Mouse (Mus musculus) heart, embryonic 14.5 days (tissue): Measurements from ENCODE around the gene Pparg. TPM values are rescaled to one million over a fixed set of nuclear protein-coding genes. Genes with fewer than 3 reads are reported as not detected.

ENCODE experiments used
- ATAC-seq: fragments of 200-750 bp; cut with Nextera tagmentation; 2 replicates; pipeline ENCODE4 v1.8.0; 2017; ENCODE audit warnings: low read depth, moderate TSS enrichment; ENCODE audit not compliant: insufficient number of reproducible peaks, insufficient read depth, low FRiP score
- H3K27ac ChIP-seq, 2 experiments: fragments of 200-500 bp in 1 of 2; fragments of 300-500 bp in 1 of 2; sonication (generic) in 1 of 2; replicated peaks in 1 of 2; 2 replicates each; pipeline ENCODE4 v1.5.1; 2012 to 2014; ENCODE audit warnings: low read depth in 2 of 2, low read length in 2 of 2, control low read depth in 1 of 2, mild to moderate bottlenecking in 1 of 2, mixed read lengths in 1 of 2; ENCODE audit not compliant: control insufficient read depth in 1 of 2, insufficient read depth in 1 of 2
- H3K27me3 ChIP-seq: fragments of 300-500 bp; sonication (generic); 2 replicates; pipeline ENCODE4 v1.6.1; 2014; ENCODE audit warnings: mild to moderate bottlenecking, low read length, control low read depth; ENCODE audit not compliant: control insufficient read depth, insufficient read depth
- H3K36me3 ChIP-seq: fragments of 300-500 bp; sonication (generic); 2 replicates; pipeline ENCODE4 v1.6.1; 2014; ENCODE audit warnings: mild to moderate bottlenecking, control low read depth, low read length, mixed read lengths; ENCODE audit not compliant: control insufficient read depth, insufficient read depth
- H3K4me1 ChIP-seq, 2 experiments: fragments of 200-500 bp in 1 of 2; fragments of 300-500 bp in 1 of 2; sonication (generic) in 1 of 2; 2 replicates each; pipeline ENCODE4 v1.6.1; 2012 to 2014; ENCODE audit warnings: low read length in 2 of 2, control low read depth in 1 of 2, mixed read lengths in 1 of 2; ENCODE audit not compliant: control insufficient read depth in 2 of 2, insufficient read depth in 2 of 2
- H3K4me2 ChIP-seq: fragments of 300-500 bp; sonication (generic); 2 replicates; pipeline ENCODE4 v1.6.1; 2014; ENCODE audit warnings: mild to moderate bottlenecking, low read length
- H3K4me3 ChIP-seq, 2 experiments: fragments of 200-500 bp in 1 of 2; fragments of 300-500 bp in 1 of 2; sonication (generic) in 1 of 2; 2 replicates each; pipeline ENCODE4 v1.5.1; 2012 to 2014; ENCODE audit warnings: low read length in 2 of 2, mild to moderate bottlenecking in 2 of 2, control low read depth in 1 of 2, low read depth in 1 of 2, moderate library complexity in 1 of 2; ENCODE audit not compliant: control insufficient read depth in 1 of 2, insufficient read depth in 1 of 2
- H3K9ac ChIP-seq: fragments of 300-500 bp; sonication (generic); 2 replicates; pipeline ENCODE4 v1.6.1; 2014; ENCODE audit warnings: mild to moderate bottlenecking, low read length
- H3K9me3 ChIP-seq: fragments of 300-500 bp; sonication (generic); 2 replicates; pipeline ENCODE4 v1.6.1; 2016; ENCODE audit warnings: low read length, control low read depth; ENCODE audit not compliant: control insufficient read depth
- WGBS: fragments of 180-500 bp; shearing (Covaris S2); extraction: QIAGEN DNeasy Blood & Tissue Kit; methylation state at CpG from one replicate; pipeline ENCODE4 v1.1.7; 2014; 5-methylcytosine and 5-hydroxymethylcytosine counted together
- polyA plus RNA-seq: library from polyadenylated mRNA; unstranded; fragments of >200 nt; fragmentation: Nextera tagmentation; extraction: Ambion mirVana; gene quantifications from 2 replicates; pipeline ENCODE4 v1.2.1, GENCODE M21; 2014

The Pparg gene
- polyA plus RNA-seq, 1 experiment from 2014 or later, result 2.4 TPM

DNA sequence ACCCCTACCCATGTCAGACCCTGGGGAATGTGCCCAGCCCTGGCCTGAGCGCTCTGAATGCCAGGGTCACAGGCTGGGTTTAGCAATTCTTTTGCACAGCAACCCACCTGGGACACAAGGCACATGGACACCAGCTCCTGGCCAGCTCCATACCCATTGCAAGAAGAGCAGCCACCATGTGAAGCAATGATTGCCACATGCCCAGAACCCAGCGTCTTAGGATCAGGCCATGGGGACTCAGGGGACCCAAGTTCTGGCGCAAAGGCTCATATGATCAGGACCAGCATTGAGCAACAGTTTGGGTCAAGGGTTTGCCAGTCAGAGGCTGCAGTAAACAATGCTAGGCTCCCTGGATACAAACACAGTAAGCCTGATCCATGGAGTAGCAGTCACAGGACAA is 150.7 kb downstream of the Pparg start:
- no peak for ATAC-seq
- 87% methylated on average over 3 of the region's 3 CpGs for WGBS
- H3K4me3 ChIP-seq, result no peak overlapping the region

DNA sequence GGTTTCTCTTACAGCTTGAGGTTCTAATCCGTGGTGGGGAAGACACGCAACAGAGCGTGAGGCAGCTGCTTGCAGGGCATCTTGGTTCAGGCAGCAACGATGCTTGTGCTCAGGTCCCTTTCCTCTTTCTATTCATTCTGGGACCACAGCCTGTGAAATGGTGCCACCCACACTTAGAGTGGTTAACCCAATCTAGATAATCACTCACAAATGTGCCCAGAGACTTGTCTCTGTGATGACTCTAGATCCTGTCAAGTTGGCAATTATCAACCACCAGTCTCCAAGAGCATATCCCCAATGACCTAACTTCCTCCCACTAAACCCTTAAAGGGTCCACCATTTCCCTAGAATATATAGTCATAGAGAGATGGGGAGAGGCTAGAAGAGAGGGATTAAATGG is 152.5 kb downstream of the Pparg start:
- H3K9me3 ChIP-seq, result peaks cover 5% of the 10 kb centered on the region; the same call in 1 of the 2 replicates
- no peak overlapping the region for H3K4me2 ChIP-seq
- 92% methylated on average over 4 of the region's 4 CpGs for WGBS
- no peak overlapping the region for H3K27ac ChIP-seq
- no peak overlapping the region for H3K4me3 ChIP-seq
- H3K27me3 ChIP-seq, result peaks cover 1% of the 10 kb centered on the region; the same call in 1 of the 2 replicates
- no peaks in the 10 kb centered on the region for H3K4me1 ChIP-seq
- no peak for ATAC-seq
- no peaks in the 10 kb centered on the region for H3K36me3 ChIP-seq
- H3K9ac ChIP-seq, result no peak overlapping the region

More for the DNA sequence above, 150.7 kb downstream of the Pparg start:
- Histone ChIP-seq H3K9ac (no peak overlapping the region), H3K27ac (no peak overlapping the region), H3K9me3 (peaks cover 5% of the 10 kb centered on the region; the same call in 1 of the 2 replicates), H3K27me3 (no peaks in the 10 kb centered on the region), H3K4me1 (no peaks in the 10 kb centered on the region), H3K4me2 (no peak overlapping the region), H3K36me3 (no peaks in the 10 kb centered on the region)

GRCm38 (mm10) chr6:115517904-115518303 is 157.2 kb downstream of the Pparg start:
- 71% methylated on average over 4 of the region's 4 CpGs for WGBS
- Histone ChIP-seq H3K4me1 (no peaks in the 10 kb centered on the region; a peak in 2 of 4 replicates), H3K27me3 (peaks cover 9% of the 10 kb centered on the region; the same call in 1 of the 2 replicates), H3K9me3 (no peaks in the 10 kb centered on the region), H3K27ac (no peak overlapping the region), H3K4me2 (no peak overlapping the region), H3K9ac (no peak overlapping the region), H3K36me3 (no peaks in the 10 kb centered on the region), H3K4me3 (no peak overlapping the region)
- ATAC-seq, result no peak

DNA sequence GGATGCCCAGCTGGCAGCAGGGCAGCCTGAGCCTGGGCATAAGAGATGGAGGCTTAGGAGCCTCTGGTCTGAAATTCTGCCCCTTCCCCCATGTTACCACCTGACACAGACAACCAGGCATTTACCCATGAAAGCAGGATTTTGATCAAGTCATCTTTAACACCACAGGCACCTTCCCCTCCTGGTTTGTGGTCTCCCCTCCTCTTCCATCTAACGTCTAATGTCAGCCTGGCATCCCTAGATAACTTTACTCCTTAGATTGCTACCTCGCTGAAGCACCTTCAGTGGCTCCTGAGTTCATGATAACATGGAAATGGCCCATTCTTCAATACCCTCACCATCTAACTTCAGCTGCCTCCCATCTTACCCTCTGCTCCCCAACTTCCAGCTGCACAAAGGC is 157.6 kb downstream of the Pparg start:
- Histone ChIP-seq H3K27ac (no peak overlapping the region), H3K27me3 (peaks cover 9% of the 10 kb centered on the region; the same call in 1 of the 2 replicates), H3K4me2 (no peak overlapping the region), H3K4me3 (no peak overlapping the region), H3K9ac (no peak overlapping the region), H3K4me1 (peaks cover 3 to 4% of the 10 kb centered on the region in 2 experiments; a peak in 2 of 4 replicates), H3K36me3 (no peaks in the 10 kb centered on the region), H3K9me3 (no peaks in the 10 kb centered on the region)
- no peak for ATAC-seq
- 61% methylated on average over 2 of the region's 2 CpGs for WGBS

DNA sequence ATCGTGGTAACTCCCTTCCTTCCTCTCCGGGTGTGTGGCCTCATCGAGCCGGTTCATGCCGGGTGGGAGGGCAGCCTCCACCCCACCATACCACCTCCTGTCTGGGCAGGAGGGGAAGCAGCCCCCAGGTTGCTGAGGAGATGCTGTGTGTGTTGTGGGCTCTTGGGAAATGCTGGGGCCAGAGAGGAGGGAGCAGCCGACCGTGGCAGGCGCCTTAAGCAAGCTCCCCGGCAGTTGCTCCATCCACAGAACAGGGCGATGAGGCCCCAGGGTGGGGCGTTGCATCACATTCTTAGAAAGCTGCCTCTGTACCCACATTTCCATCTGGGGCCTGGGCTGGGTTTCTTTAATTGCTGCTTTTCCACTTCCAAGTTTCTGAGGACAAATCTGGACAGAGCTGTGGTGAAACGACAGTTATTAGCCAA is 158.5 kb downstream of the Pparg start:
- peaks cover 9% of the 10 kb centered on the region; the same call in 1 of the 2 replicates for H3K27me3 ChIP-seq
- H3K27ac ChIP-seq, result no peak overlapping the region
- H3K36me3 ChIP-seq, result no peaks in the 10 kb centered on the region
- no peak overlapping the region for H3K4me2 ChIP-seq
- H3K9ac ChIP-seq, result no peak overlapping the region
- ATAC-seq, result no peak
- H3K4me1 ChIP-seq, result peaks cover 5 to 9% of the 10 kb centered on the region in 2 experiments; a peak in 2 of 4 replicates
- no peak overlapping the region for H3K4me3 ChIP-seq
- 69% methylated on average over 12 of the region's 12 CpGs for WGBS
- no peaks in the 10 kb centered on the region for H3K9me3 ChIP-seq

- no peak overlapping the region for H3K4me3 ChIP-seq
- peaks cover 9% of the 10 kb centered on the region; the same call in 1 of the 2 replicates for H3K27me3 ChIP-seq
- H3K27ac ChIP-seq, result 0 out of 4 replicates have a peak overlapping the region, but pooled peaks of 1 of the 2 experiments have one; percentile 26
- ATAC-seq, result no peak
- 36% methylated on average over 1 of the region's 1 CpGs for WGBS
- H3K9me3 ChIP-seq, result no peaks in the 10 kb centered on the region
- H3K4me1 ChIP-seq, result peaks cover 5 to 11% of the 10 kb centered on the region in 2 experiments; a peak in 2 of 4 replicates
- H3K36me3 ChIP-seq, result no peaks in the 10 kb centered on the region
- H3K9ac ChIP-seq, result no peak overlapping the region
- H3K4me2 ChIP-seq, result no peak overlapping the region
These were observed 161.2 kb downstream of the Pparg start for GRCm38 (mm10) chr6:115521923-115522322.

DNA sequence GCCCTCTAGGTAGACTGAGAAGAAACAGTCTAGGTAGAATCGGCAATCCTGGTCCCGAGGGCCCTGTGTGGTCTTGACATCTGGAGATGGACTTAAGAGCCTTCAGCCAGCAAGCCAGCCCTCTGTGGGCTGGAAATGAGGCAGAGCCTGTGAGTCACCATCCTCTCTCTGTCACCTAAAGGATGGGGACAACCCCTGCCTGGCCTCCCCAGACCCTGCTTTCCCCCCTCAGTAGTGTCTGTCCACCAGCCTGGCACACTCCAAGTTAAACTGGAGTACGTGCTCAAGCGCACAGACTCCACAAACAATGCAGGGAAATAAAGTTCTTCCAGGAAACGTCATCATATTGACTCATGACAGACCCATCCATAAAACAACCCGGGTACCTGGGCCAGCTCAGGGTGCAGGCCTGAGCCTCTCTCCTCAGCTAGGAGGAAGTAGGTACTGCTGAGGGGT is 162.0 kb downstream of the Pparg start:
- H3K9ac ChIP-seq, result no peak overlapping the region
- ATAC-seq, result peak; percentile 74
- peaks cover 5 to 11% of the 10 kb centered on the region in 2 experiments; a peak in 2 of 4 replicates for H3K4me1 ChIP-seq
- no peaks in the 10 kb centered on the region for H3K36me3 ChIP-seq
- H3K27ac ChIP-seq, result 0 out of 4 replicates have a peak overlapping the region, but pooled peaks have one; percentile 24 to 26
- WGBS, result 76% methylated on average over 6 of the region's 6 CpGs
- H3K4me2 ChIP-seq, result no peak overlapping the region
- H3K9me3 ChIP-seq, result no peaks in the 10 kb centered on the region
- no peak overlapping the region for H3K4me3 ChIP-seq
- H3K27me3 ChIP-seq, result peaks cover 9% of the 10 kb centered on the region; the same call in 1 of the 2 replicates
